Mouse (Mus musculus) heart, embryonic 10.5 days (tissue): ENCODE results near the gene Zik1. TPM values are rescaled to one million over a fixed set of nuclear protein-coding genes. Genes with fewer than 3 reads are reported as not detected.

Experiments used
- DNase-seq: peaks from one replicate; pipeline ENCODE4 v3.0.0-alpha.2; 2017; ENCODE audit warnings: low spot score
- H3K27ac ChIP-seq: fragments of 300-500 bp; sonication (generic); 2 replicates; pipeline ENCODE4 v1.5.1; 2016; ENCODE audit warnings: mild to moderate bottlenecking
- H3K27me3 ChIP-seq: fragments of 300-500 bp; sonication (generic); 2 replicates; pipeline ENCODE4 v1.6.1; 2016; ENCODE audit warnings: mild to moderate bottlenecking; ENCODE audit not compliant: poor library complexity, insufficient read depth, severe bottlenecking
- H3K36me3 ChIP-seq: fragments of 300-500 bp; sonication (generic); 2 replicates; pipeline ENCODE4 v1.6.1; 2016; ENCODE audit warnings: mild to moderate bottlenecking, moderate library complexity
- H3K4me1 ChIP-seq: fragments of 300-500 bp; sonication (generic); 2 replicates; pipeline ENCODE4 v1.6.1; 2016; ENCODE audit warnings: mild to moderate bottlenecking
- H3K4me3 ChIP-seq: fragments of 300-500 bp; sonication (generic); 2 replicates; pipeline ENCODE4 v1.5.1; 2016; ENCODE audit warnings: mild to moderate bottlenecking, moderate library complexity
- H3K9me3 ChIP-seq: fragments of 300-500 bp; sonication (generic); 2 replicates; pipeline ENCODE4 v1.6.1; 2016; ENCODE audit warnings: mild to moderate bottlenecking, moderate library complexity
- WGBS: fragments of 180-500 bp; shearing (Covaris S2); methylation state at CpG from one replicate; pipeline ENCODE4 v1.1.7; 2016; 5-methylcytosine and 5-hydroxymethylcytosine counted together
- polyA plus RNA-seq: library from polyadenylated mRNA; unstranded; fragments of >200 nt; fragmentation: Nextera tagmentation; extraction: Ambion mirVana; gene quantifications from 2 replicates; pipeline ENCODE4 v1.2.1, GENCODE M21; 2016

Zik1 gene
- 9.3 and 12.9 TPM in 2 replicates for polyA plus RNA-seq

GRCm38 (mm10) chr7:10494786-10495521 lies at the start of gene Zik1:
Zik1 (minus strand) TSS chr7:10495394.
- WGBS: 3% methylated on average over 33 of the region's 33 CpGs
- Histone ChIP-seq H3K9me3 (no peaks in the 10 kb centered on the region), H3K36me3 (peaks cover 30% of the 10 kb centered on the region), H3K4me3 (peak within 1 kb of the TSS; percentile 71), H3K4me1 (peaks cover 6% of the 10 kb centered on the region; the same call in 1 of the 2 replicates), H3K27ac (peak within 1 kb of the TSS; percentile 85), H3K27me3 (no peaks in the 10 kb centered on the region)
- DNase-seq: peak; percentile 90

GRCm38 (mm10) chr7:10495578-10495977 lies 384 bp upstream of the Zik1 start:
- H3K27ac ChIP-seq: no peak overlapping the region

GRCm38 (mm10) chr7:10480588-10481233 lies 14.5 kb downstream of the Zik1 start:
- Histone ChIP-seq H3K4me3 (no peak overlapping the region), H3K27me3 (no peaks in the 10 kb centered on the region), H3K36me3 (no peaks in the 10 kb centered on the region), H3K27ac (no peak overlapping the region), H3K9me3 (no peaks in the 10 kb centered on the region; the same call in 1 of the 2 replicates), H3K4me1 (no peaks in the 10 kb centered on the region)
- DNase-seq: no peak
- 61% methylated on average over 18 of the region's 18 CpGs for WGBS

More at GRCm38 (mm10) chr7:10495578-10495977, 384 bp upstream of the Zik1 start:
- Histone ChIP-seq H3K9me3 (no peaks in the 10 kb centered on the region), H3K4me1 (peaks cover 6% of the 10 kb centered on the region; the same call in 1 of the 2 replicates), H3K27me3 (no peaks in the 10 kb centered on the region), H3K36me3 (peaks cover 23% of the 10 kb centered on the region), H3K4me3 (peak overlapping the region; percentile 71)
- DNase-seq: no peak
- WGBS: 38% methylated on average over 6 of the region's 6 CpGs

- DNase-seq: no peak
- H3K27me3 ChIP-seq: no peaks in the 10 kb centered on the region
- H3K4me3 ChIP-seq: no peak overlapping the region
- H3K27ac ChIP-seq: no peak overlapping the region
- no peaks in the 10 kb centered on the region for H3K4me1 ChIP-seq
- no peaks in the 10 kb centered on the region for H3K36me3 ChIP-seq
- no peaks in the 10 kb centered on the region; the same call in 1 of the 2 replicates for H3K9me3 ChIP-seq
These were observed 15.4 kb downstream of the Zik1 start for GRCm38 (mm10) chr7:10479813-10480212.

- H3K27me3 ChIP-seq: no peaks in the 10 kb centered on the region
- 55% methylated on average over 3 of the region's 3 CpGs for WGBS
- no peaks in the 10 kb centered on the region for H3K36me3 ChIP-seq
- peaks cover 9% of the 10 kb centered on the region for H3K9me3 ChIP-seq
- H3K27ac ChIP-seq: no peak overlapping the region
- H3K4me3 ChIP-seq: no peak overlapping the region
- DNase-seq: no peak
- no peaks in the 10 kb centered on the region for H3K4me1 ChIP-seq
These were observed 37.0 kb downstream of the Zik1 start for GRCm38 (mm10) chr7:10458166-10458565.

- H3K27ac ChIP-seq: no peak within 1 kb of the TSS
- no peaks in the 10 kb centered on the region for H3K36me3 ChIP-seq
- DNase-seq: no peak
- no peak within 1 kb of the TSS for H3K4me3 ChIP-seq
- H3K27me3 ChIP-seq: no peaks in the 10 kb centered on the region
- H3K4me1 ChIP-seq: no peaks in the 10 kb centered on the region
- peaks cover 4% of the 10 kb centered on the region; the same call in 1 of the 2 replicates for H3K9me3 ChIP-seq
These were observed 52.2 kb downstream of the Zik1 start, which contains the start of gene Vmn1r67 for GRCm38 (mm10) chr7:10443031-10443430. Vmn1r67 (plus strand) TSS chr7:10443331.

Other genes with a start within 250 kb of the Zik1 start
- gene Vmn1r66, start 217.4 kb downstream of the Zik1 start, polyA plus RNA-seq: not detected in 2 replicates
- gene Vmn1r67, start 52.1 kb downstream of the Zik1 start, polyA plus RNA-seq: not detected in 2 replicates
- not detected in 2 replicates for gene Vmn1r68, start 63.1 kb upstream of the Zik1 start, polyA plus RNA-seq
- not detected in 2 replicates for gene Vmn1r69, start 118.3 kb upstream of the Zik1 start, polyA plus RNA-seq
- not detected in 2 replicates for gene Vmn1r70, start 136.1 kb upstream of the Zik1 start, polyA plus RNA-seq
- not detected in 2 replicates for gene Nlrp4b, start 192.4 kb upstream of the Zik1 start, polyA plus RNA-seq